Mouse (Mus musculus) heart, postnatal 0 days (tissue): ENCODE data around the gene Zfp82. TPM values are rescaled to one million over a fixed set of nuclear protein-coding genes. Genes with fewer than 3 reads are reported as not detected.

Source experiments
- ATAC-seq: fragments of 200-750 bp; cut with Nextera tagmentation; 2 replicates; pipeline ENCODE4 v1.8.0; 2017; ENCODE audit warnings: low read depth, moderate number of reproducible peaks, moderate library complexity; ENCODE audit not compliant: insufficient read depth
- DNase-seq: peaks from one replicate; pipeline ENCODE4 v3.0.0-alpha.2; 2016; ENCODE audit warnings: low spot score
- H3K27ac ChIP-seq: fragments of 300-500 bp; sonication (generic); 2 replicates; pipeline ENCODE4 v1.5.1; 2014; ENCODE audit warnings: low read depth, mild to moderate bottlenecking
- H3K27me3 ChIP-seq: fragments of 300-500 bp; sonication (generic); 2 replicates; pipeline ENCODE4 v1.6.1; 2014; ENCODE audit warnings: low read length, mixed read lengths; ENCODE audit not compliant: control insufficient read depth, insufficient read depth
- H3K36me3 ChIP-seq: fragments of 300-500 bp; sonication (generic); replicated peaks from 2 replicates; pipeline ENCODE4 v1.6.1; 2014; ENCODE audit warnings: low read length, mixed read lengths; ENCODE audit not compliant: control insufficient read depth, insufficient read depth
- H3K4me1 ChIP-seq: fragments of 300-500 bp; sonication (generic); 2 replicates; pipeline ENCODE4 v1.6.1; 2014; ENCODE audit warnings: antibody characterized with exemption; ENCODE audit not compliant: control insufficient read depth, insufficient read depth
- H3K4me2 ChIP-seq: fragments of 300-500 bp; sonication (generic); 2 replicates; pipeline ENCODE4 v1.6.1; 2014; ENCODE audit warnings: low read depth, mild to moderate bottlenecking, low read length, moderate library complexity
- H3K4me3 ChIP-seq: fragments of 300-500 bp; sonication (generic); 2 replicates; pipeline ENCODE4 v1.5.1; 2014; ENCODE audit warnings: low read depth, low read length
- H3K9ac ChIP-seq: fragments of 300-500 bp; sonication (generic); replicated peaks from 2 replicates; pipeline ENCODE4 v1.6.1; 2014; ENCODE audit warnings: low read depth, low read length, mixed read lengths
- H3K9me3 ChIP-seq: fragments of 300-500 bp; sonication (generic); replicated peaks from 2 replicates; pipeline ENCODE4 v1.6.1; 2016; ENCODE audit warnings: low read length; ENCODE audit not compliant: control insufficient read depth
- CTCF ChIP-seq: IDR thresholded peaks from 2 replicates; pipeline ENCODE4 v1.5.1; 2016; ENCODE audit warnings: antibody characterized with exemption, control low read depth, low read depth
- EP300 ChIP-seq: IDR thresholded peaks from 2 replicates; pipeline ENCODE4 v1.6.1; 2016; ENCODE audit warnings: antibody characterized with exemption, low read depth
- WGBS: fragments of 180-500 bp; shearing (Covaris S2); extraction: QIAGEN DNeasy Blood & Tissue Kit; methylation state at CpG from one replicate; pipeline ENCODE4 v1.1.7; 2014; 5-methylcytosine and 5-hydroxymethylcytosine counted together
- microRNA-seq: library from miRNA; unstranded; fragments of <30 nt; microRNA quantifications from one replicate; pipeline ENCODE4, GENCODE M21; 2016
- polyA plus RNA-seq: library from polyadenylated mRNA; unstranded; fragments of >200 nt; fragmentation: Nextera tagmentation; extraction: Ambion mirVana; gene quantifications from 2 replicates; pipeline ENCODE4 v1.2.1, GENCODE M21; 2015
- total RNA-seq: library from RNA; depleted of rRNA; stranded (reverse); fragments of >200 nt; gene quantifications from 2 replicates; pipeline ENCODE4 v1.2.3, GENCODE M21; 2014; ENCODE audit warnings: low replicate concordance; rRNA removed

The Zfp82 gene
- total and polyA plus RNA-seq, 2 experiments from 2014 or later: 0.08 to 1.9 TPM

- TF ChIP-seq CTCF (no peak), EP300 (peak; percentile 27; the same call in 1 of the 2 replicates)
- Histone ChIP-seq H3K27me3 (no peaks in the 10 kb centered on the region), H3K4me2 (no peak overlapping the region), H3K27ac (peak overlapping the region; percentile 81), H3K9ac (no peak overlapping the region; the same call in 1 of the 2 replicates), H3K9me3 (no peaks in the 10 kb centered on the region), H3K4me1 (peaks cover 5% of the 10 kb centered on the region; the same call in 1 of the 2 replicates), H3K36me3 (peaks cover 74% of the 10 kb centered on the region), H3K4me3 (no peak overlapping the region)
- peak; percentile 46 for DNase-seq
- 64% methylated on average over 21 of the region's 21 CpGs for WGBS
- ATAC-seq: peak; percentile 88
Observed at GRCm38 (mm10) chr7:30009321-30010085, 63.2 kb downstream of the Zfp82 start.

- TF ChIP-seq EP300: no peak
- TF ChIP-seq CTCF: no peak
- Histone ChIP-seq H3K36me3 (peaks cover 63% of the 10 kb centered on the region), H3K9ac (no peak overlapping the region), H3K4me2 (no peak overlapping the region), H3K4me3 (no peak overlapping the region), H3K9me3 (no peaks in the 10 kb centered on the region), H3K4me1 (peaks cover 5% of the 10 kb centered on the region; the same call in 1 of the 2 replicates), H3K27ac (no peak overlapping the region), H3K27me3 (no peaks in the 10 kb centered on the region)
- ATAC-seq (no peak), DNase-seq (no peak)
- WGBS: 70% methylated on average over 6 of the region's 6 CpGs
Observed at GRCm38 (mm10) chr7:30008020-30008690, 64.5 kb downstream of the Zfp82 start.

GRCm38 (mm10) chr7:30007601-30008000 is 65.1 kb downstream of the Zfp82 start:
- Histone ChIP-seq H3K4me2 (no peak overlapping the region), H3K9me3 (no peaks in the 10 kb centered on the region), H3K27ac (no peak overlapping the region), H3K4me1 (peaks cover 5% of the 10 kb centered on the region; the same call in 1 of the 2 replicates), H3K36me3 (peaks cover 65% of the 10 kb centered on the region), H3K9ac (no peak overlapping the region), H3K27me3 (no peaks in the 10 kb centered on the region), H3K4me3 (no peak overlapping the region)
- ATAC-seq (no peak), DNase-seq (no peak)
- no peak for TF ChIP-seq CTCF
- TF ChIP-seq EP300: no peak
- WGBS: 79% methylated on average over 1 of the region's 1 CpGs

Small RNAs within 50 kb of the gene (microRNA-seq; reads per million reads assigned to microRNA genes)
- not detected for gene Gm23368

Other genes with a start within 250 kb of the Zfp82 start
- 2.7 TPM in 1 of 2 replicates, not detected in the other for gene Zfp940, start 219.2 kb downstream of the Zfp82 start, total RNA-seq
- gene Zfp940, start 219.2 kb downstream of the Zfp82 start, polyA plus RNA-seq: 0.55 and 0.56 TPM in 2 replicates
- gene Zfp420, start 212.9 kb downstream of the Zfp82 start, total RNA-seq: 0.70 and 0.80 TPM in 2 replicates
- gene Zfp420, start 212.9 kb downstream of the Zfp82 start, polyA plus RNA-seq: 2.2 and 2.5 TPM in 2 replicates
- 7.5 and 12.8 TPM in 2 replicates for gene Zfp27, start 166.3 kb downstream of the Zfp82 start, total RNA-seq
- 6.5 and 7.7 TPM in 2 replicates for gene Zfp27, start 166.3 kb downstream of the Zfp82 start, polyA plus RNA-seq
- gene Zfp383, start 164.7 kb downstream of the Zfp82 start, total RNA-seq: 2.5 and 5.3 TPM in 2 replicates
- gene Zfp383, start 164.7 kb downstream of the Zfp82 start, polyA plus RNA-seq: 2.5 and 3.0 TPM in 2 replicates
- 2.0 and 3.2 TPM in 2 replicates for gene Zfp74, start 118.8 kb downstream of the Zfp82 start, total RNA-seq
- gene Zfp74, start 118.8 kb downstream of the Zfp82 start, polyA plus RNA-seq: 5.4 and 5.5 TPM in 2 replicates
- gene Zfp568, start 88.9 kb downstream of the Zfp82 start, total RNA-seq: 38.3 and 39.3 TPM in 2 replicates
- 9.5 and 13.6 TPM in 2 replicates for gene Zfp568, start 88.9 kb downstream of the Zfp82 start, polyA plus RNA-seq
- 5.7 and 6.0 TPM in 2 replicates for gene Zfp14, start 21.5 kb downstream of the Zfp82 start, total RNA-seq
- gene Zfp14, start 21.5 kb downstream of the Zfp82 start, polyA plus RNA-seq: 2.2 and 2.6 TPM in 2 replicates
- not detected in 2 replicates for gene Gm26920, start 17.5 kb upstream of the Zfp82 start, total RNA-seq
- 0.18 TPM in 1 of 2 replicates, not detected in the other for gene Gm26920, start 17.5 kb upstream of the Zfp82 start, polyA plus RNA-seq
- not detected in 2 replicates for gene Zfp566, start 17.6 kb upstream of the Zfp82 start, total RNA-seq
- gene Zfp566, start 17.6 kb upstream of the Zfp82 start, polyA plus RNA-seq: 4.1 and 4.6 TPM in 2 replicates
- 33.1 and 54.8 TPM in 2 replicates for gene Zfp260, start 21.9 kb upstream of the Zfp82 start, total RNA-seq
- 54.6 and 57.9 TPM in 2 replicates for gene Zfp260, start 21.9 kb upstream of the Zfp82 start, polyA plus RNA-seq
- 2.6 and 4.5 TPM in 2 replicates for gene Zfp382, start 49.0 kb upstream of the Zfp82 start, total RNA-seq
- gene Zfp382, start 49.0 kb upstream of the Zfp82 start, polyA plus RNA-seq: 3.8 and 4.6 TPM in 2 replicates
- gene Zfp146, start 96.8 kb upstream of the Zfp82 start, total RNA-seq: 18.6 and 29.7 TPM in 2 replicates
- 4.4 and 5.7 TPM in 2 replicates for gene Zfp146, start 96.8 kb upstream of the Zfp82 start, polyA plus RNA-seq
- 516 and 816 TPM in 2 replicates for gene Cox7a1, start 111.2 kb upstream of the Zfp82 start, total RNA-seq
- 1,339 and 1,426 TPM in 2 replicates for gene Cox7a1, start 111.2 kb upstream of the Zfp82 start, polyA plus RNA-seq
- gene Capns1, start 125.9 kb upstream of the Zfp82 start, total RNA-seq: 356 and 427 TPM in 2 replicates
- gene Capns1, start 125.9 kb upstream of the Zfp82 start, polyA plus RNA-seq: 84.4 and 88.5 TPM in 2 replicates
- 105 and 799 TPM in 2 replicates for gene Polr2i, start 159.0 kb upstream of the Zfp82 start, total RNA-seq
- gene Polr2i, start 159.0 kb upstream of the Zfp82 start, polyA plus RNA-seq: 109 and 112 TPM in 2 replicates
- gene Tbcb, start 159.4 kb upstream of the Zfp82 start, total RNA-seq: 40.0 and 80.7 TPM in 2 replicates
- gene Tbcb, start 159.4 kb upstream of the Zfp82 start, polyA plus RNA-seq: 131 and 137 TPM in 2 replicates
- not detected in 2 replicates for gene Ovol3, start 162.8 kb upstream of the Zfp82 start, total RNA-seq
- not detected in 2 replicates for gene Ovol3, start 162.8 kb upstream of the Zfp82 start, polyA plus RNA-seq
- not detected in 2 replicates for gene Thap8, start 207.2 kb upstream of the Zfp82 start, total RNA-seq
- 0.33 and 0.41 TPM in 2 replicates for gene Thap8, start 207.2 kb upstream of the Zfp82 start, polyA plus RNA-seq
- gene Wdr62, start 207.5 kb upstream of the Zfp82 start, total RNA-seq: 3.4 and 5.2 TPM in 2 replicates
- 2.6 and 3.2 TPM in 2 replicates for gene Wdr62, start 207.5 kb upstream of the Zfp82 start, polyA plus RNA-seq
- gene Clip3, start 218.8 kb upstream of the Zfp82 start, total RNA-seq: 4.3 and 22.4 TPM in 2 replicates
- gene Clip3, start 218.8 kb upstream of the Zfp82 start, polyA plus RNA-seq: 3.1 and 3.5 TPM in 2 replicates
- gene Alkbh6, start 235.8 kb upstream of the Zfp82 start, total RNA-seq: 40.0 and 57.2 TPM in 2 replicates
- 63.5 and 71.2 TPM in 2 replicates for gene Alkbh6, start 235.8 kb upstream of the Zfp82 start, polyA plus RNA-seq
- 0.34 and 1.1 TPM in 2 replicates for gene Syne4, start 241.9 kb upstream of the Zfp82 start, total RNA-seq
- 1.6 TPM in 2 replicates for gene Syne4, start 241.9 kb upstream of the Zfp82 start, polyA plus RNA-seq
- gene E130208F15Rik, start 248.8 kb upstream of the Zfp82 start, total RNA-seq: 0.46 and 0.77 TPM in 2 replicates
- gene E130208F15Rik, start 248.8 kb upstream of the Zfp82 start, polyA plus RNA-seq: 2.6 and 3.1 TPM in 2 replicates